Mouse (Mus musculus) E14TG2a.4 (cell line): ENCODE measurements around the gene 9230104L09Rik.

ENCODE experiments used
- CTCF ChIP-seq: conservative IDR thresholded peaks from 2 replicates; pipeline ENCODE4 v1.5.1; 2014; ENCODE audit warnings: low read length
- NANOG ChIP-seq: IDR thresholded peaks from 2 replicates; pipeline ENCODE4 v1.6.1; 2014; ENCODE audit warnings: borderline replicate concordance, low read length, mixed read lengths

DNA sequence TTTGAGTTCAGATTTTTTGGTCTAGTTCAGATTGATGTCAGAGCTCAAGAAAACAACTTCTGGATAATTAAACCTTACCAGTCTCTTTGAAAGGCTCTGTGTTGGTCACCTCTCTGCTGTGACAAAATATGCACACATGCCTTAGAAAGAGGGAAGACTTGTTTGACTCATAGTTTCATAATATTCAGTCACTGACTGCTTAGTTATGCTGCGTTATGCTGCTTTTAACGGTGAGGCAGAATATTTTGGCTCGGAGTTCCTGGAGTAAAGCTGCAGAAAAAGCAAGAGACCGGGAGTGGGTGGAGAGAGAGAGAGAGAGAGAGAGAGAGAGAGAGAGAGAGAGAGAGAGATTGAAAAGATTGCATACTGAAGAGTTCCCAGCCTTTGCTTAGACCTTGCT lies 3.8 kb downstream of the 9230104L09Rik start:
- TF ChIP-seq CTCF (no peak), NANOG (no peak)
